Mouse (Mus musculus) frontal cortex, postnatal 10 days (tissue): Measurements from ENCODE around the gene Tmem198.

Experiments used
- DNase-seq, 2 experiments: peaks; one replicate each; pipeline ENCODE4 v3.0.0; 2022; ENCODE audit warnings: low spot score in 2 of 2, mixed read lengths in 1 of 2

The Tmem198 gene

GRCm38 (mm10) chr1:75487405-75488161 is 8.3 kb downstream of the Tmem198 start:
- DNase-seq = peak; percentile 51 to 64

- no peak for DNase-seq
These were observed 11.6 kb downstream of the Tmem198 start for GRCm38 (mm10) chr1:75490785-75491551.

- no peak for DNase-seq
These were observed 13.3 kb downstream of the Tmem198 start for GRCm38 (mm10) chr1:75492579-75493170.

GRCm38 (mm10) chr1:75494878-75495548 is 15.7 kb downstream of the Tmem198 start:
- peak in 1 of 2 experiments; percentile 9 for DNase-seq

- DNase-seq = no peak
These were observed 19.6 kb downstream of the Tmem198 start for GRCm38 (mm10) chr1:75498897-75499296.

GRCm38 (mm10) chr1:75499441-75499840 is 20.1 kb downstream of the Tmem198 start:
- DNase-seq = no peak

GRCm38 (mm10) chr1:75501905-75502304 is 22.6 kb downstream of the Tmem198 start:
- DNase-seq = no peak

- DNase-seq = no peak
These were observed 23.8 kb downstream of the Tmem198 start for GRCm38 (mm10) chr1:75502945-75503650.

GRCm38 (mm10) chr1:75503651-75503980 is 24.3 kb downstream of the Tmem198 start:
- DNase-seq = no peak

- DNase-seq = no peak
These were observed 25.1 kb downstream of the Tmem198 start for GRCm38 (mm10) chr1:75504256-75505045.

GRCm38 (mm10) chr1:75505159-75505955 is 26.0 kb downstream of the Tmem198 start:
- DNase-seq = peak; percentile 65 to 76

- peak in 1 of 2 experiments; percentile 61 for DNase-seq
These were observed 26.9 kb downstream of the Tmem198 start, which contains the start of gene Obsl1 for GRCm38 (mm10) chr1:75505956-75506831. Gene Obsl1, minus strand, starts transcription at chr1:75506452.

GRCm38 (mm10) chr1:75507006-75507405 is 27.7 kb downstream of the Tmem198 start, which contains the start of gene Inha:
Gene Inha, plus strand, starts transcription at chr1:75507077.
- no peak for DNase-seq

- no peak for DNase-seq
These were observed 30.3 kb downstream of the Tmem198 start for GRCm38 (mm10) chr1:75509586-75509985.

GRCm38 (mm10) chr1:75510154-75510553 is 30.8 kb downstream of the Tmem198 start:
- no peak for DNase-seq

- DNase-seq = no peak
These were observed 32.3 kb downstream of the Tmem198 start for GRCm38 (mm10) chr1:75511437-75512210.

GRCm38 (mm10) chr1:75512550-75512949 is 33.2 kb downstream of the Tmem198 start:
- no peak for DNase-seq
